8 mouse cellular contexts compared by ENCODE assay signal in genomic region chr2:131128211-131128610, GRCm38 (mm10). TPM values are rescaled to one million over a fixed set of nuclear protein-coding genes. Genes with fewer than 3 reads are reported as not detected.
DNase-seq lines count a peak whose midpoint lies in the region; ATAC-seq and TF ChIP-seq lines count a peak whose summit lies in the region.

No protein-coding gene starts in this region.

- peak overlapping the region; percentile 70 for H3K4me3 ChIP-seq in heart, embryonic 11.5 days (ENCODE audit: low read depth, low read length)
- H3K4me3 ChIP-seq in limb, embryonic 12.5 days (replicated peaks), result peak overlapping the region; percentile 70
- peak overlapping the region; percentile 8 for H3K4me3 ChIP-seq in myocyte

- H3K36me3 ChIP-seq in heart, embryonic 11.5 days (ENCODE audit: control insufficient read depth, insufficient read depth, low read length), result no peaks in the 10 kb centered on the region
- peaks cover 26% of the 10 kb centered on the region; the same call in 1 of the 2 replicates for H3K36me3 ChIP-seq in limb, embryonic 12.5 days
- no peaks in the 10 kb centered on the region for H3K36me3 ChIP-seq in myocyte (ENCODE audit: control insufficient read depth, insufficient read depth)

- 71% methylated on average over 5 of the region's 5 CpGs for WGBS in heart, embryonic 11.5 days (ENCODE audit: insufficient replicate concordance)
- WGBS in limb, embryonic 12.5 days, result 80% methylated on average over 5 of the region's 5 CpGs

- H3K9ac ChIP-seq in heart, embryonic 11.5 days (ENCODE audit: low read depth, low read length), result peak overlapping the region; percentile 85
- H3K9ac ChIP-seq in limb, embryonic 12.5 days (replicated peaks), result peak overlapping the region; percentile 91

- no peaks in the 10 kb centered on the region for H3K79me2 ChIP-seq in myocyte (ENCODE audit: control insufficient read depth, insufficient read depth)

- H3K4me2 ChIP-seq in heart, embryonic 11.5 days, result peak overlapping the region; percentile 90
- peak overlapping the region; percentile 75 for H3K4me2 ChIP-seq in limb, embryonic 12.5 days
- peak overlapping the region; percentile 56 for H3K4me2 ChIP-seq in myocyte (ENCODE audit: low read depth)

- TF ChIP-seq POLR2A in myocyte (IDR thresholded peaks at IDR 0.05; ENCODE audit: insufficient read length, low read depth), result no peak

- no peak overlapping the region for H3K27ac ChIP-seq in heart, embryonic 11.5 days (ENCODE audit: low read depth, low read length)
- H3K27ac ChIP-seq in limb, embryonic 12.5 days, result no peak overlapping the region

- peaks cover 3% of the 10 kb centered on the region; the same call in 1 of the 2 replicates for H3K27me3 ChIP-seq in heart, embryonic 11.5 days (ENCODE audit: control insufficient read depth, insufficient read depth, low read length)
- no peaks in the 10 kb centered on the region for H3K27me3 ChIP-seq in limb, embryonic 12.5 days
- no peaks in the 10 kb centered on the region for H3K27me3 ChIP-seq in myocyte (ENCODE audit: control insufficient read depth, insufficient read depth, insufficient read length)

- no peak overlapping the region for H3ac ChIP-seq in myocyte (ENCODE audit: control insufficient read depth, insufficient read length)

- no peaks in the 10 kb centered on the region for H3K9me3 ChIP-seq in heart, embryonic 11.5 days (replicated peaks; ENCODE audit: control insufficient read depth, low read length)
- no peaks in the 10 kb centered on the region for H3K9me3 ChIP-seq in limb, embryonic 12.5 days

- ATAC-seq in heart, embryonic 11.5 days (replicated peaks; ENCODE audit: insufficient number of reproducible peaks, low FRiP score, low TSS enrichment), result no peak
- ATAC-seq in limb, embryonic 12.5 days (ENCODE audit: insufficient number of reproducible peaks, insufficient read depth, low FRiP score, low TSS enrichment, low read depth), result no peak
- no peak for ATAC-seq in activated CD4-positive, CD25-positive, alpha-beta regulatory T cell, adult 4 months

- peaks cover 37% of the 10 kb centered on the region for H3K4me1 ChIP-seq in heart, embryonic 11.5 days (ENCODE audit: control insufficient read depth, insufficient read depth, low read length)
- peaks cover 35% of the 10 kb centered on the region for H3K4me1 ChIP-seq in limb, embryonic 12.5 days (replicated peaks)

- peak; percentile 23 for DNase-seq in kidney, postnatal 10 days
- no peak for DNase-seq in kidney, adult 8-10 months
- DNase-seq in retina, postnatal 1 day, result no peak
- no peak for DNase-seq in left cerebral cortex, adult 18-20 months (ENCODE audit: low spot score in 2 of 2)

TF ChIP-seq in myocyte, 11 proteins besides CTCF, POLR2A, EP300 and RAD21:
- no peak for TF ChIP-seq MAX (IDR thresholded peaks at IDR 0.05; ENCODE audit: low read depth)
- no peak for TF ChIP-seq TCF3 (IDR thresholded peaks at IDR 0.05; ENCODE audit: insufficient read length, low read depth)
- no peak for TF ChIP-seq USF1 (IDR thresholded peaks at IDR 0.05; ENCODE audit: low read depth)
- no peak for TF ChIP-seq MYOG (IDR thresholded peaks at IDR 0.05; ENCODE audit: control insufficient read depth in 1 of 3, insufficient read depth in 1 of 3, insufficient read length in 2 of 3, low read depth in 2 of 3)
- no peak for TF ChIP-seq TCF12 (IDR thresholded peaks at IDR 0.05; ENCODE audit: insufficient read depth, poor library complexity, severe bottlenecking)
- no peak for TF ChIP-seq CEBPB (IDR thresholded peaks at IDR 0.05; ENCODE audit: insufficient read depth, poor library complexity, severe bottlenecking)
- no peak for TF ChIP-seq POLR2AphosphoS2 (IDR thresholded peaks at IDR 0.05; ENCODE audit: insufficient read length, low read depth)
- no peak for TF ChIP-seq E2F4 (IDR thresholded peaks at IDR 0.05; ENCODE audit: insufficient read depth)
- no peak for TF ChIP-seq SRF (IDR thresholded peaks at IDR 0.05; ENCODE audit: control insufficient read depth, insufficient read length, low read depth)

RNA-seq across cellular contexts. Expression of gene Hspa12b, which starts 1.1 kb away (rescaled TPM):
- 5.6 and 6.3 TPM in 2 replicates for polyA plus RNA-seq in heart, embryonic 11.5 days (2014; fragmentation: Nextera tagmentation; extraction: Ambion mirVana)
- polyA plus RNA-seq in limb, embryonic 12.5 days (2016; fragmentation: Nextera tagmentation; extraction: Ambion mirVana), result 20.7 and 21.2 TPM in 2 replicates
- polyA plus RNA-seq in myocyte (2012; fragmentation: generic; extraction: Trizol), result 3.3 TPM
- polyA plus RNA-seq in activated CD4-positive, CD25-positive, alpha-beta regulatory T cell, adult 4 months (2017; shearing (Covaris generic)), result under 1 TPM; 0.13 to 0.19 TPM
- total RNA-seq in left cerebral cortex, adult 18-20 months (2021), result 10 to 100 TPM in 1 of 2 experiments, 1 to 10 TPM in 1; 8.4 to 10.2 TPM

RNA-seq across cellular contexts. Expression of gene Gm11037, which starts 5.1 kb away (rescaled TPM):
- not detected in 2 replicates for polyA plus RNA-seq in heart, embryonic 11.5 days (2014; fragmentation: Nextera tagmentation; extraction: Ambion mirVana)
- not detected in 2 replicates for polyA plus RNA-seq in limb, embryonic 12.5 days (2016; fragmentation: Nextera tagmentation; extraction: Ambion mirVana)
- not detected for polyA plus RNA-seq in myocyte (2012; fragmentation: generic; extraction: Trizol)
- not detected for polyA plus RNA-seq in activated CD4-positive, CD25-positive, alpha-beta regulatory T cell, adult 4 months (2017; shearing (Covaris generic))
- not detected for total RNA-seq in left cerebral cortex, adult 18-20 months (2021)

RNA-seq across cellular contexts. Expression of gene 1700037H04Rik, which starts 31.7 kb away (rescaled TPM):
- 83.0 and 83.4 TPM in 2 replicates for polyA plus RNA-seq in heart, embryonic 11.5 days (2014; fragmentation: Nextera tagmentation; extraction: Ambion mirVana)
- 58.2 and 62.2 TPM in 2 replicates for polyA plus RNA-seq in limb, embryonic 12.5 days (2016; fragmentation: Nextera tagmentation; extraction: Ambion mirVana)
- polyA plus RNA-seq in myocyte (2012; fragmentation: generic; extraction: Trizol), result 75.2 TPM
- 10 to 100 TPM; 37.7 to 47.8 TPM for polyA plus RNA-seq in activated CD4-positive, CD25-positive, alpha-beta regulatory T cell, adult 4 months (2017; shearing (Covaris generic))
- 10 to 100 TPM; 69.3 to 85.6 TPM for total RNA-seq in left cerebral cortex, adult 18-20 months (2021)

RNA-seq across cellular contexts. Expression of gene Siglec1, which starts 41.6 kb away (rescaled TPM):
- 0.11 and 0.16 TPM in 2 replicates for polyA plus RNA-seq in heart, embryonic 11.5 days (2014; fragmentation: Nextera tagmentation; extraction: Ambion mirVana)
- polyA plus RNA-seq in limb, embryonic 12.5 days (2016; fragmentation: Nextera tagmentation; extraction: Ambion mirVana), result 0.13 and 0.14 TPM in 2 replicates
- not detected for polyA plus RNA-seq in myocyte (2012; fragmentation: generic; extraction: Trizol)
- not detected for polyA plus RNA-seq in activated CD4-positive, CD25-positive, alpha-beta regulatory T cell, adult 4 months (2017; shearing (Covaris generic))
- total RNA-seq in left cerebral cortex, adult 18-20 months (2021), result under 1 TPM; 0.53 to 0.80 TPM

RNA-seq across cellular contexts. Expression of gene Cenpb, which starts 51.7 kb away (rescaled TPM):
- polyA plus RNA-seq in heart, embryonic 11.5 days (2014; fragmentation: Nextera tagmentation; extraction: Ambion mirVana), result 4.1 and 4.6 TPM in 2 replicates
- polyA plus RNA-seq in limb, embryonic 12.5 days (2016; fragmentation: Nextera tagmentation; extraction: Ambion mirVana), result 11.8 and 14.9 TPM in 2 replicates
- polyA plus RNA-seq in myocyte (2012; fragmentation: generic; extraction: Trizol), result 130 TPM
- 1 to 10 TPM; 3.0 to 3.1 TPM for polyA plus RNA-seq in activated CD4-positive, CD25-positive, alpha-beta regulatory T cell, adult 4 months (2017; shearing (Covaris generic))
- 10 to 100 TPM; 64.2 to 64.3 TPM for total RNA-seq in left cerebral cortex, adult 18-20 months (2021)

Comparison
In these comparisons a context has a peak if more than half of its experiments do, and no peak if none do; other contexts are left out.
1. H3K4me3 ChIP-seq: peak in every context shown above with its lines; median percentile 70 in heart, embryonic 11.5 days; 70 in limb, embryonic 12.5 days; 8 in myocyte.